Mouse (Mus musculus) heart, postnatal 0 days (tissue): ENCODE data around the gene Ankrd13b.

Experiments used
- CTCF ChIP-seq: IDR thresholded peaks from 2 replicates; pipeline ENCODE4 v1.5.1; 2016; ENCODE audit warnings: antibody characterized with exemption, control low read depth, low read depth
- EP300 ChIP-seq: IDR thresholded peaks from 2 replicates; pipeline ENCODE4 v1.6.1; 2016; ENCODE audit warnings: antibody characterized with exemption, low read depth

- TF ChIP-seq CTCF (no peak), EP300 (no peak)
Measured at GRCm38 (mm10) chr11:77440081-77440480, 49.4 kb downstream of the Ankrd13b start.
